Mouse (Mus musculus) heart, adult 2 months (tissue): ENCODE data around the gene Vezf1. TPM values are rescaled to one million over a fixed set of nuclear protein-coding genes. Genes with fewer than 3 reads are reported as not detected.
A peak's percentile ranks its signal among the peaks of the same experiment; 100 is the strongest.

Experiments
- DNase-seq, 2 experiments: peaks; one replicate each; pipeline ENCODE4 v3.0.0; 2021
- H3K27ac ChIP-seq: fragments of 200-600 bp; 2 replicates; pipeline ENCODE4 v1.8.1; 2022
- H3K27me3 ChIP-seq: fragments of 200-500 bp; 2 replicates; pipeline ENCODE4 v1.6.1; 2012; ENCODE audit warnings: mild to moderate bottlenecking, low read length, inconsistent platforms, mixed read lengths; ENCODE audit not compliant: control insufficient read depth, insufficient read depth
- H3K36me3 ChIP-seq: fragments of 200-500 bp; 2 replicates; pipeline ENCODE4 v1.6.1; 2012; ENCODE audit warnings: low read length, inconsistent platforms; ENCODE audit not compliant: control insufficient read depth, insufficient read depth
- H3K4me1 ChIP-seq: fragments of 200-500 bp; 2 replicates; pipeline ENCODE4 v1.6.1; 2011; ENCODE audit warnings: low read length; ENCODE audit not compliant: control insufficient read depth, insufficient read depth
- H3K4me3 ChIP-seq: fragments of 200-600 bp; 2 replicates; pipeline ENCODE4 v1.8.1; 2022
- H3K79me2 ChIP-seq: fragments of 200-500 bp; replicated peaks from 2 replicates; pipeline ENCODE4 v1.6.1; 2012; ENCODE audit warnings: mild to moderate bottlenecking, inconsistent platforms, low read length, moderate library complexity, mixed read lengths; ENCODE audit not compliant: control insufficient read depth, insufficient read depth
- H3K9ac ChIP-seq: fragments of 200-500 bp; 2 replicates; pipeline ENCODE4 v1.6.1; 2012; ENCODE audit warnings: low read depth, mild to moderate bottlenecking, control low read depth, inconsistent platforms, low read length, mixed read lengths
- CTCF ChIP-seq: fragments of 200-600 bp; IDR thresholded peaks from 2 replicates; pipeline ENCODE4 v1.8.1; 2022; ENCODE audit warnings: antibody characterized with exemption, mild to moderate bottlenecking, moderate library complexity
- EP300 ChIP-seq: fragments of 200-500 bp; IDR thresholded peaks from 2 replicates; pipeline ENCODE4 v1.6.1; 2011; ENCODE audit warnings: low read depth, low read length, control low read depth; ENCODE audit not compliant: insufficient read depth
- POLR2A ChIP-seq: fragments of 200-500 bp; IDR thresholded peaks from 2 replicates; pipeline ENCODE4 v1.6.1; 2011; ENCODE audit warnings: mild to moderate bottlenecking, low read depth, low read length, control low read depth; ENCODE audit not compliant: insufficient read depth
- WGBS: fragments of 180-500 bp; shearing (Covaris S2); methylation state at CpG from one replicate; pipeline ENCODE4 v1.1.7; 2018; 5-methylcytosine and 5-hydroxymethylcytosine counted together
- intact Hi-C: fragments of 180-260 bp; cut with DNase I; formaldehyde crosslinking; loops from one replicate; pipeline ENCODE4 v1.15.1; 2025
- polyA plus RNA-seq: library from polyadenylated mRNA; depleted of rRNA; stranded (reverse); fragments of >200 nt; gene quantifications from 2 replicates; pipeline ENCODE4 v1.2.3, GENCODE M21; 2012
- total RNA-seq, 2 experiments: library from RNA; stranded (reverse); gene quantifications; 2 replicates each; pipeline ENCODE4 v1.2.3; 2021

The Vezf1 gene
- total and polyA plus RNA-seq, 3 experiments, result 22.6 to 49.8 (median 37.9) TPM

- intact Hi-C loops, result loop anchor here (1.0 to 5.0 kb wide), 3 partner anchors 62 to 774 kb away; no protein-coding TSS in a partner anchor
These were observed 20.1 kb upstream of the Vezf1 start for GRCm38 (mm10) chr11:88047871-88048531.

GRCm38 (mm10) chr11:88048961-88049670 is 19.0 kb upstream of the Vezf1 start:
- 10% methylated on average over 26 of the region's 26 CpGs for WGBS
- Histone ChIP-seq H3K36me3 (peaks cover 32% of the 10 kb centered on the region), H3K27ac (peak overlapping the region; percentile 99), H3K4me1 (peaks cover 6% of the 10 kb centered on the region), H3K4me3 (peak overlapping the region; percentile 98), H3K79me2 (peaks cover 3% of the 10 kb centered on the region), H3K27me3 (no peaks in the 10 kb centered on the region), H3K9ac (peak overlapping the region; percentile 52; the same call in 1 of the 2 replicates)
- TF ChIP-seq EP300 (no peak), POLR2A (no peak), CTCF (no peak)
- intact Hi-C loops, result loop anchor here (5.0 kb wide), 1 partner anchor 773 kb away; no protein-coding TSS in a partner anchor
- no peak for DNase-seq

More at GRCm38 (mm10) chr11:88047871-88048531, 20.1 kb upstream of the Vezf1 start:
- Histone ChIP-seq H3K9ac (peak overlapping the region; percentile 99), H3K27ac (peak overlapping the region; percentile 99), H3K4me3 (peak overlapping the region; percentile 98), H3K79me2 (peaks cover 3% of the 10 kb centered on the region), H3K4me1 (peaks cover 6% of the 10 kb centered on the region), H3K27me3 (no peaks in the 10 kb centered on the region), H3K36me3 (peaks cover 31% of the 10 kb centered on the region)
- DNase-seq, result peak; percentile 78 to 81
- TF ChIP-seq POLR2A, result no peak
- TF ChIP-seq CTCF, result no peak
- TF ChIP-seq EP300, result no peak
- under 1% methylated on average over 69 of the region's 76 CpGs for WGBS

DNA sequence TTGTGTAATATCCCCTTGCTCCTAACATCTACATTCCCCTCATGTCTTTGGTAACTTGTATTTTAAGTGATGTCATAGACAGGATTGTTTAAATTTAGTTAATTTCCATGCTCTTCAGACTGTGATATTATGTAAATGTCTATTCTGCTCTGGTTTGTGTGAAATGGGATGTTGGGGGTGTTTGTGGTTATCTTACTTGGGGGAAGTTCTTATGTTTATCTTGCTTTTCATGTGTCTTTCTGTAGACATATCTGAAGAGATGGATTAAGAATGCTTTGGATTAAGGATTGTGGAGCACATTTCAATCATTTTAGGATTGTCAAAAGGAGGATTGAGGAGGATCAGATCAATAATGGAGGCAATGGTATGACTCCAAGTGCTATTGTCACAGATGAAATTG is 18.3 kb upstream of the Vezf1 start:
- DNase-seq, result no peak
- H3K79me2 ChIP-seq, result peaks cover 3% of the 10 kb centered on the region
- intact Hi-C loops, result loop anchor here (5.0 kb wide), 1 partner anchor 773 kb away; no protein-coding TSS in a partner anchor
- peak overlapping the region; percentile 99; the same call in 1 of the 2 replicates for H3K27ac ChIP-seq
- H3K4me1 ChIP-seq, result peaks cover 6% of the 10 kb centered on the region
- no peaks in the 10 kb centered on the region for H3K27me3 ChIP-seq
- no peak overlapping the region for H3K9ac ChIP-seq
- H3K4me3 ChIP-seq, result no peak overlapping the region
- TF ChIP-seq CTCF, result no peak
- no peak for TF ChIP-seq EP300
- TF ChIP-seq POLR2A, result no peak
- H3K36me3 ChIP-seq, result peaks cover 32% of the 10 kb centered on the region

DNA sequence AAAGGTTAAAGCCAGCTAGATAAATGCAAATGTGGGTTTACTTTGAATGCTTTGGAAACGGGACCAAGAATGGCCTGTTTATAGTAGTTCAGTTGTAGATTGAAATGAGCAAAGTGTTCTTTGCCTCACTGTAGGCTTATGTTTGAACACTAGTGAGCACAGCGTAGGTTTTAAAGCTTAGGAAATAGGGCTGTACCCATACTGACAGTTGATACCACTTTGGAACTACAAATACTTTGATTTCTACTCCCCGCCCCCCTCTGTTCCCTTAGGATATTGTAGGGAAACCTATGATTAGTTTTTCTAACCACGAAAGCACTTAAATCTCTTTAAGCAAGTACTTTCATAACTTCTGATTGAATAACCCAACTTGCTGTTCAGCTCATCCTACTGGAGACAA is 15.4 kb upstream of the Vezf1 start:
- DNase-seq, result no peak
- H3K36me3 ChIP-seq, result peaks cover 32% of the 10 kb centered on the region
- H3K27ac ChIP-seq, result no peak overlapping the region
- 77% methylated on average over 4 of the region's 4 CpGs for WGBS
- TF ChIP-seq EP300 (no peak), POLR2A (no peak), CTCF (no peak)
- peaks cover 4% of the 10 kb centered on the region for H3K4me1 ChIP-seq
- no peak overlapping the region for H3K9ac ChIP-seq
- intact Hi-C loops, result no loop called here
- H3K27me3 ChIP-seq, result no peaks in the 10 kb centered on the region
- H3K4me3 ChIP-seq, result no peak overlapping the region
- H3K79me2 ChIP-seq, result peaks cover 3% of the 10 kb centered on the region

DNA sequence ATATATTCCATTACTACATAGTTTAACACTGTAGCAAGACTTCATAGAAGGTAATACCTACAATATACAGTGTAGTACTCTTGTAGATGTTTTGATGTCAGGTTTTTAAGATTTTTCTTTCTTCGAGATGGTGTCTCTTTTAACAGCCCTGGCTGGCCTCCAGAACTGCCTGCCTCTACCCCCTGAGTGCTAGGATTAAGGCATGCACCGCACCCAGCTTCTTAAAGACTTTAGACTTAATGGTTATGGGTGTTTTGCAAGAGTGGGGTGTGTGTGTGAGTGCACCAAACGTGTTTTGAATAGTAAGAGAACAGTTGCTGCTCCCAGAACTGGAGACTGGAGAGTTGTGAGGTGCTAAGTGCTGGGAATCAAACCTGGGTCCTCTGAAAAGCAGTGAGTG is 14.3 kb upstream of the Vezf1 start:
- Histone ChIP-seq H3K27ac (no peak overlapping the region), H3K79me2 (no peaks in the 10 kb centered on the region; the same call in 1 of the 2 replicates), H3K9ac (no peak overlapping the region), H3K36me3 (peaks cover 28% of the 10 kb centered on the region), H3K27me3 (no peaks in the 10 kb centered on the region), H3K4me3 (no peak overlapping the region), H3K4me1 (peaks cover 4% of the 10 kb centered on the region)
- TF ChIP-seq EP300 (no peak), POLR2A (0 out of 2 replicates have a peak, but pooled peaks have one; percentile 17)
- DNase-seq, result no peak
- 59% methylated on average over 3 of the region's 3 CpGs for WGBS
- intact Hi-C loops, result no loop called here

GRCm38 (mm10) chr11:88054589-88054988 is 13.5 kb upstream of the Vezf1 start:
- Histone ChIP-seq H3K27ac (no peak overlapping the region), H3K79me2 (no peaks in the 10 kb centered on the region), H3K27me3 (no peaks in the 10 kb centered on the region), H3K4me1 (peaks cover 3% of the 10 kb centered on the region), H3K9ac (no peak overlapping the region), H3K36me3 (peaks cover 21% of the 10 kb centered on the region), H3K4me3 (no peak overlapping the region)
- TF ChIP-seq EP300, result no peak
- TF ChIP-seq POLR2A, result 0 out of 2 replicates have a peak, but pooled peaks have one; percentile 18
- peak; percentile 85 for TF ChIP-seq CTCF
- DNase-seq, result peak in 1 of 2 experiments; percentile 35
- intact Hi-C loops, result no loop called here
- WGBS, result 70% methylated on average over 1 of the region's 1 CpGs
